Mouse (Mus musculus): Measurements from ENCODE around the gene Apaf1.

Apaf1 gene

GRCm38 (mm10) chr10:91082550-91083392, at the start of gene Apaf1, which contains the start of gene Ikbip:
Apaf1 (minus strand) TSS chr10:91082770.
Ikbip (plus strand) TSS chr10:91082940.
- peak; percentile 95 for DNase-seq (ENCODE audit: low read depth, low spot score)

GRCm38 (mm10) chr10:91131565-91131964, 49.0 kb upstream of the Apaf1 start:
- no peak for DNase-seq (ENCODE audit: low read depth, low spot score)

GRCm38 (mm10) chr10:91130792-91131191, 48.2 kb upstream of the Apaf1 start:
- no peak for DNase-seq (ENCODE audit: low read depth, low spot score)

GRCm38 (mm10) chr10:91128551-91129160, 46.1 kb upstream of the Apaf1 start:
- no peak for DNase-seq (ENCODE audit: low read depth, low spot score)

- no peak for DNase-seq (ENCODE audit: low read depth, low spot score)
Measured at GRCm38 (mm10) chr10:91127395-91127794, 44.8 kb upstream of the Apaf1 start.

GRCm38 (mm10) chr10:91126618-91127355, 44.2 kb upstream of the Apaf1 start:
- DNase-seq (ENCODE audit: low read depth, low spot score): no peak

- peak; percentile 98 for DNase-seq (ENCODE audit: low read depth, low spot score)
Measured at GRCm38 (mm10) chr10:91123828-91124822, 41.6 kb upstream of the Apaf1 start, which contains the start of gene Slc25a3. Slc25a3 (minus strand) TSS chr10:91124059.

GRCm38 (mm10) chr10:91123281-91123827, 40.8 kb upstream of the Apaf1 start:
- no peak for DNase-seq (ENCODE audit: low read depth, low spot score)

GRCm38 (mm10) chr10:91122646-91123045, 40.1 kb upstream of the Apaf1 start:
- DNase-seq (ENCODE audit: low read depth, low spot score): no peak

GRCm38 (mm10) chr10:91116958-91117357, 34.4 kb upstream of the Apaf1 start:
- DNase-seq (ENCODE audit: low read depth, low spot score): no peak

- DNase-seq (ENCODE audit: low read depth, low spot score): no peak
Measured at GRCm38 (mm10) chr10:91109841-91110240, 27.3 kb upstream of the Apaf1 start.

GRCm38 (mm10) chr10:91105981-91106380, 23.4 kb upstream of the Apaf1 start:
- no peak for DNase-seq (ENCODE audit: low read depth, low spot score)

GRCm38 (mm10) chr10:91102799-91103590, 20.4 kb upstream of the Apaf1 start:
- DNase-seq (ENCODE audit: low read depth, low spot score): no peak

GRCm38 (mm10) chr10:91101936-91102335, 19.4 kb upstream of the Apaf1 start:
- DNase-seq (ENCODE audit: low read depth, low spot score): no peak

GRCm38 (mm10) chr10:91100101-91100500, 17.5 kb upstream of the Apaf1 start:
- no peak for DNase-seq (ENCODE audit: low read depth, low spot score)

- no peak for DNase-seq (ENCODE audit: low read depth, low spot score)
Measured at GRCm38 (mm10) chr10:91098056-91098455, 15.5 kb upstream of the Apaf1 start.

- DNase-seq (ENCODE audit: low read depth, low spot score): no peak
Measured at GRCm38 (mm10) chr10:91094251-91095104, 11.9 kb upstream of the Apaf1 start.

- no peak for DNase-seq (ENCODE audit: low read depth, low spot score)
Measured at GRCm38 (mm10) chr10:91092812-91093211, 10.2 kb upstream of the Apaf1 start.

- DNase-seq (ENCODE audit: low read depth, low spot score): no peak
Measured at GRCm38 (mm10) chr10:91083393-91083927, 890 bp upstream of the Apaf1 start.

All from telencephalon, adult 2 months (tissue).